Mouse (Mus musculus) kidney, embryonic 14.5 days (tissue): ENCODE data around the gene Crtac1. TPM values are rescaled to one million over a fixed set of nuclear protein-coding genes. Genes with fewer than 3 reads are reported as not detected.

Experiments
- ATAC-seq: fragments of 200-750 bp; cut with Nextera tagmentation; 2 replicates; pipeline ENCODE4 v1.8.0; 2017; ENCODE audit warnings: moderate number of reproducible peaks, mild to moderate bottlenecking, moderate TSS enrichment, moderate library complexity; ENCODE audit not compliant: low FRiP score, low TSS enrichment
- H3K27ac ChIP-seq: fragments of 300-500 bp; sonication (generic); 2 replicates; pipeline ENCODE4 v1.5.1; 2014; ENCODE audit warnings: low read depth, mild to moderate bottlenecking, low read length, moderate library complexity, mixed read lengths
- H3K27me3 ChIP-seq: fragments of 300-500 bp; sonication (generic); 2 replicates; pipeline ENCODE4 v1.6.1; 2014; ENCODE audit warnings: mild to moderate bottlenecking, low read length; ENCODE audit not compliant: control insufficient read depth, insufficient read depth
- H3K36me3 ChIP-seq: fragments of 300-500 bp; sonication (generic); 2 replicates; pipeline ENCODE4 v1.6.1; 2014; ENCODE audit warnings: low read length, mixed read lengths; ENCODE audit not compliant: control insufficient read depth, insufficient read depth
- H3K4me1 ChIP-seq: fragments of 300-500 bp; sonication (generic); 2 replicates; pipeline ENCODE4 v1.6.1; 2014; ENCODE audit warnings: low read length, mixed read lengths; ENCODE audit not compliant: control insufficient read depth, insufficient read depth
- H3K4me2 ChIP-seq: fragments of 300-500 bp; sonication (generic); replicated peaks from 2 replicates; pipeline ENCODE4 v1.6.1; 2014; ENCODE audit warnings: low read depth, mild to moderate bottlenecking, low read length
- H3K4me3 ChIP-seq: fragments of 300-500 bp; sonication (generic); 2 replicates; pipeline ENCODE4 v1.5.1; 2014; ENCODE audit warnings: mild to moderate bottlenecking, low read length
- H3K9ac ChIP-seq: fragments of 300-500 bp; sonication (generic); 2 replicates; pipeline ENCODE4 v1.6.1; 2014; ENCODE audit warnings: low read depth, mild to moderate bottlenecking, low read length, moderate library complexity
- H3K9me3 ChIP-seq: fragments of 300-500 bp; sonication (generic); 2 replicates; pipeline ENCODE4 v1.6.1; 2016; ENCODE audit warnings: low read length; ENCODE audit not compliant: control insufficient read depth
- WGBS: fragments of 180-500 bp; shearing (Covaris S2); extraction: QIAGEN DNeasy Blood & Tissue Kit; methylation state at CpG from one replicate; pipeline ENCODE4 v1.1.7; 2014; 5-methylcytosine and 5-hydroxymethylcytosine counted together
- polyA plus RNA-seq: library from polyadenylated mRNA; unstranded; fragments of >200 nt; fragmentation: Nextera tagmentation; extraction: Ambion mirVana; gene quantifications from 2 replicates; pipeline ENCODE4 v1.2.1, GENCODE M21; 2014

Gene Crtac1
- polyA plus RNA-seq, 1 experiment from 2014 or later: 6.3 TPM

DNA sequence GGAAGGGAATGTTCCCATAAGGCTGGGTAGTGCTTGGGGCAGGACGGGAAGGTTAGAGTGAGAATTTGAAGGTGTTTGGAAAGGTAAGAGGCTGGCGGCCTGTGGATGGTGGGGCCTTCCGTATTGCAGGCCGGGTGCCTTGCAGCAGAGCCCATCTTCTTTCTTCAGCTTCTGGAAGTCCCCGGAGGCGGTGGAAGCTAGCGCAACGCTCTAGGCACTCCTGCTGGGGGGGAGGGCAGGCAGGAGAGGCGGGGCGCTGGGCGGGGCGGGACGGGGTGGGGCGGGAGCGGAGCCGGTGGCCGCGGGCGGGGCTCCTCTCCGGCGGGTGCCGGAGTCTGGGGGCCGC lies 176.2 kb downstream of the Crtac1 start:
- peak; percentile 65 for ATAC-seq
- WGBS: 1% methylated on average over 21 of the region's 23 CpGs
- peak overlapping the region; percentile 64 for H3K4me2 ChIP-seq

DNA sequence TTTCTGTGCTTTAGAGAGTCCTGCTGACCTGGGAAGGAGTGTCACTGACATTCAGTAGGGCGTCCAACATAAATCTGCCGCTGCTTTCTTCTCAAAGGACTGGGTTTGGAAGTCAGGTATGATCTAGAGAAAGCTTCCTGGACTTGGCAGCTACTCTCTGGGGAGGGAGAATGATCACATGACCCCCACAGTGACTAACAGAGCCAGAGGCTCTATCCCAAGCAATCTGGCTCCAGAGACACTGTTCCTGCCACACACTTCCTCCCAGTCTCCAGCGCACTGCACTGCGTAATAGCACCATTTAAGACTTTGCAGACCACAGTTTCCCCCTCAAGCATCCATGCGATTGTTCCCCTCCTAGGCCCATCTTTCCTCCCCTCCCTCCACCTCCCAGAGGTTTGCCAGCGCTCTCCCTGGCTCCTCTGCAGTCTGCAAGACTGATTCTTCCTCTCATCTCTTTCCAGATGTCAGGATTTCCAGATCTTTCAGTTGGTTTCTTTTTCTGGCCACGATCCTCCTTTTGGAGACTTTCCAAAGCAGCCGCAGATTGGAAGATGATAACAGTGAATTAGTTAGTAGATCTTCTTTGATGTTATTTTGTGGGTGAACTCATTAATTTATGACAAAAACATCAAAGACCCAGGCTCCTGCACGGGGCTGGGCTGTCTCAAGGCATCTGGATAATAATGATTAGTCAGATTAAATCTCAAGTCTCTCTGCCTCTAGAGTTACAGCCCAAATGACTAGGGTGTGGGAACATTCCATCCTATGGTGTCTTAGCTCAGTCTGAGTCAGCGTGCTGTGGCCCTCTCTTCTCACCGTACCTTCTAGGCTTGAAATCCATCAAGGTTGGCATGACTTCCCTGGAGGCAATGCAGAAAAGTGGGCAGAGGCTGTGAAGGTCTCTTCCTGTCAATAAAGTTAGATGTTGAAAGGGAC lies 181.3 kb downstream of the Crtac1 start:
- Histone ChIP-seq H3K27ac (no peak overlapping the region), H3K4me3 (no peak overlapping the region), H3K27me3 (peaks cover 11% of the 10 kb centered on the region), H3K36me3 (no peaks in the 10 kb centered on the region), H3K4me2 (no peak overlapping the region), H3K9ac (no peak overlapping the region), H3K9me3 (no peaks in the 10 kb centered on the region), H3K4me1 (0 out of 2 replicates have a peak, but pooled peaks cover under 1% of the 10 kb centered on the region)
- 52% methylated on average over 11 of the region's 11 CpGs for WGBS
- no peak for ATAC-seq

More for the DNA sequence above, 176.2 kb downstream of the Crtac1 start:
- Histone ChIP-seq H3K9me3 (no peaks in the 10 kb centered on the region), H3K27ac (no peak overlapping the region), H3K4me3 (peak overlapping the region; percentile 38), H3K36me3 (no peaks in the 10 kb centered on the region), H3K4me1 (0 out of 2 replicates have a peak, but pooled peaks cover 4% of the 10 kb centered on the region), H3K9ac (no peak overlapping the region), H3K27me3 (peaks cover 16% of the 10 kb centered on the region)

DNA sequence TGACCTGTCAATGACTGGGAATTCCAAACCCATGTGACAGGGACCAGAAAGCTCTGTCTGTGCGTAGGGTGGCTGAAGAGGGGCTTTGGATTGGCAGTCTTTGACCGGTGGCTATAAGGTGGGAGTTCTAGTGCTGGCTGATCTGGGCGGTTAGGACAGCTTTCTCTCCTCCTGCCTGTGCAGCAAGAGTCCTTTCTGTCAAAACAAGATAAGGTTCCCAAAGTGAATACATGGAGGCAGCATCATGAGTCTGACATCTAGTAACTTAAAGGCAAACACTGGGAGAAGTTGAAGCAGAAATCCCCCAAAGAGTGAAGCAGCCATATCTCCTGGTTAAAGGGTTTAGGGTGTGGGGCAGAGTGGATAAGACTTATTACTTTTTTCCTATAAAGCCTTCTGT lies 184.1 kb downstream of the Crtac1 start, which contains the start of gene Golga7b:
TSS of gene Golga7b (plus strand) at position 56 of the 400 bp plus-strand sequence.
- 84% methylated on average over 3 of the region's 3 CpGs for WGBS
- Histone ChIP-seq H3K27ac (no peak within 1 kb of the TSS), H3K4me2 (no peak within 1 kb of the TSS), H3K27me3 (no peaks in the 10 kb centered on the region), H3K36me3 (no peaks in the 10 kb centered on the region), H3K4me3 (no peak within 1 kb of the TSS), H3K9ac (no peak within 1 kb of the TSS), H3K4me1 (no peaks in the 10 kb centered on the region), H3K9me3 (no peaks in the 10 kb centered on the region)
- ATAC-seq: no peak

DNA sequence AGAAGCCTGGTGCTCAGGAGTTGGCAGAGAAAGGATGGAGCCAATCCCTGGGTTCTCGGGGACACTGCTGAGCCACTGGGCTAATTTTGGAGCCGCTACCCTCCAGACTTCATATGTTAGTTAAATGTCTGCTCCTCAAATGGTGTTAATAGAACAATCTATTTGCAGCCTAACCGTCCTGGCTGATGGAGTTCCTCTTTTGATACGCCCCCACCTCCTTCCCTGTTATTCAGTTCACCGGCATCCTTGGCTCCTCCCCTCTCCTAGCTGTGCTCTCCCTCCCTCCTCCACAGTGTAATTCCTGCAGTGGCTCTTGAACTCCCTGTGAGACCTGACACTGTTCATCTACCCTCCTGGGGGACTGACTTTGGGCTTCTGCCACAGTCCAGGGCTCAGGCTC lies 185.0 kb downstream of the Crtac1 start:
- Histone ChIP-seq H3K9ac (no peak overlapping the region), H3K4me1 (no peaks in the 10 kb centered on the region), H3K27me3 (no peaks in the 10 kb centered on the region), H3K36me3 (no peaks in the 10 kb centered on the region), H3K4me3 (no peak overlapping the region), H3K4me2 (no peak overlapping the region), H3K27ac (no peak overlapping the region), H3K9me3 (no peaks in the 10 kb centered on the region)
- no peak for ATAC-seq
- WGBS: 46% methylated on average over 5 of the region's 5 CpGs

DNA sequence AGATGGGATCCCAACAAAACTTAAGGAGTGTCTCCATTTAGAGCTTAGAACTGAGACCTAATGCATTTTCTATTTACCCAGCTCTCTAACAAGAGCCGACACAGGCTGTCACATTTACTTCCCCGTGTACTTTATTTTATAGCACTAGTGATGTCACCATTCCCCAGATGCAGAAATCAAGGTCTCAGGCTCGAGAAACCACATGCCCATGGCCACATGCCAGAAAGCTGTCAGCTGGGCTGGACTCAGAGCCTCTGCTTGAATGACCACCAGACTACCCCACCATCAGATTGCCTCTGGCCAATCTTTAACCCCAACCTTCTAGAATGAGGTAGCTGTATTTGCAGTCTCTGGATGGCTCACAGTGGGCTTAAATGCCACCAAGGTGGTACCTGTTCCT lies 188.2 kb downstream of the Crtac1 start:
- no peak overlapping the region for H3K9ac ChIP-seq
- no peaks in the 10 kb centered on the region for H3K27me3 ChIP-seq
- no peak overlapping the region for H3K4me3 ChIP-seq
- no peaks in the 10 kb centered on the region for H3K4me1 ChIP-seq
- H3K36me3 ChIP-seq: no peaks in the 10 kb centered on the region
- no peak overlapping the region for H3K4me2 ChIP-seq
- no peak for ATAC-seq
- H3K9me3 ChIP-seq: no peaks in the 10 kb centered on the region
- 55% methylated on average over 3 of the region's 3 CpGs for WGBS
- no peak overlapping the region for H3K27ac ChIP-seq

DNA sequence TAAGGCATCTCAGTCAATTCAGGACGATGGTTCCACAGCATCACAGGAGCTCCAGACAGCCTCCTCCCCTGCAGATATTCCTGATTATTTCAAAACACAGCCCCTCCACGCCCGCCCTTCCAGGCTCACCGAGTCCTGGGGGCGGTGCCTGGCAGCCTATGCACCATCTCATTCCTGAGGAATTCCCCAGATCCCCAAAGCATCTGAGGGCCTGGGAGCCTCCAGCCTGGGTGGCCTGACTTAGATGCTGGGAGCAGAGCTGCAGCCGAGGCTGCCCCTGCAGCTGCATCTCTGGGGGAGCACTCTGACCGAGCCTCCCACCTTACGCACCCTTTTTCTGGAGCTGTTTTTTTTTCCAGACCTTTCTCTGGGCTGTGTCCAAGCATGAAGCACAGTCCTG lies 190.7 kb downstream of the Crtac1 start:
- Histone ChIP-seq H3K9ac (no peak overlapping the region), H3K9me3 (no peaks in the 10 kb centered on the region), H3K36me3 (no peaks in the 10 kb centered on the region), H3K4me1 (no peaks in the 10 kb centered on the region), H3K4me2 (no peak overlapping the region), H3K4me3 (no peak overlapping the region), H3K27ac (no peak overlapping the region), H3K27me3 (no peaks in the 10 kb centered on the region)
- 59% methylated on average over 8 of the region's 8 CpGs for WGBS
- ATAC-seq: no peak

DNA sequence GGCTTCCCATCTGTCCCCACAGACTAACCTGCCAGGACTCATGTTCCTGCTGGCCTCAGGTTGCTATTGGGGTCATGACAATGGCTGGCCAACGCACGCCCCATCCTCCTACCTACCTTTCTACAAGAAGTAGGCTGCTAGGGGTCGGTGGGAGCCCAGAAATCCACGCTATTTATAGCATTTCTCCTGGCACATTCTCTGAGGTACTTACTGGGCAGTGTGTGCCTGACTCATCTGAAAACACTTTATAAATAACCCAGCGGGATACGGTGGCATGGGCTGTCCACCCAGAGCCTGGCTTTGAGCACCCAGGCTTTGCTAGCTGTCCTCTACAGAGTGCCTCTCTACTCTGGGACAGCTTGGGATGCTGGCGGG lies 193.3 kb downstream of the Crtac1 start:
- Histone ChIP-seq H3K4me3 (no peak overlapping the region), H3K9me3 (no peaks in the 10 kb centered on the region), H3K4me1 (no peaks in the 10 kb centered on the region), H3K27me3 (no peaks in the 10 kb centered on the region), H3K27ac (no peak overlapping the region), H3K9ac (no peak overlapping the region), H3K36me3 (no peaks in the 10 kb centered on the region), H3K4me2 (no peak overlapping the region)
- ATAC-seq: no peak
- WGBS: 60% methylated on average over 7 of the region's 7 CpGs

DNA sequence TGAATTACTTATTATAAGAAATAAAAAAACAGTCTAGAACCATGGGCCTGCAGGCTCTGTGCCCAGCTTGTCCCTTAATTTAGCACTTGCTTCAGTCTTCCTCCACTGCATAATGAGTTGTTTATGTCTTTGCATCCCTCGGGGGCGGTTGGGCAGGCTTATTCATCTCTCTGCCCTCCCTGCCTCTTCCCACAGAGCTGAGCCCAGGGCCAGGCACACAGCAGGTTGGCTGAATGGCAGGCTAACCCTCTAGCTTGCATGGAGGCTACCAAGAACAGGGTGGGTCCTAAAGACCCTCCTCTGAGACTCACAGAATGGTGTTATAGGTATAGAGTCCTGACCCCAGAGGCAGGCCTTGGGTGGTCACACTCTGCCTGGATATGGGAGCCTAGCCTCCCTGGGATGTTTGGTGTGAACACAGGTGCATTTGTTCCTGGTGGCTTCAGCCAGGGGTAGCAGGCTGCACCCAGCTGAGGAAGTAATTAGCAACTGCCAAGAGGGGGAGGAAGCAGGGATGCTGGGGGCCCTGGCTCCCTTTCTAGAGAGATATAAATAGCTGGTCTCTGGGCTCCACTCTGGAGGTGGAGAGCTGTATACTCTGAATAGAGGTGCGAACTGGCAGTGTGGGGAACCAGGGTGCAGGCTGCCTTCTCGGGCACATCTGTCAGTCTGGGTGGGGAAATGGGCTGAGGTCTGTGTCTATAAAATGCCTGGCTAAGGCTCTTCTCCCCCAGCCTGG lies 193.8 kb downstream of the Crtac1 start:
- Histone ChIP-seq H3K4me3 (no peak overlapping the region), H3K9me3 (no peaks in the 10 kb centered on the region), H3K9ac (no peak overlapping the region), H3K27ac (no peak overlapping the region), H3K4me2 (no peak overlapping the region), H3K36me3 (no peaks in the 10 kb centered on the region), H3K27me3 (no peaks in the 10 kb centered on the region), H3K4me1 (no peaks in the 10 kb centered on the region)
- WGBS: 10% methylated on average over 4 of the region's 4 CpGs
- no peak for ATAC-seq
